Mouse (Mus musculus) heart, embryonic 12.5 days (tissue): ENCODE results near the gene Sarm1. TPM values are rescaled to one million over a fixed set of nuclear protein-coding genes. Genes with fewer than 3 reads are reported as not detected.

Experiments
- ATAC-seq: fragments of 200-750 bp; cut with Nextera tagmentation; 2 replicates; pipeline ENCODE4 v1.8.0; 2017; ENCODE audit warnings: moderate TSS enrichment, moderate library complexity; ENCODE audit not compliant: insufficient number of reproducible peaks, low FRiP score
- H3K27ac ChIP-seq: fragments of 300-500 bp; sonication (generic); 2 replicates; pipeline ENCODE4 v1.5.1; 2016; ENCODE audit warnings: mild to moderate bottlenecking, moderate library complexity; ENCODE audit not compliant: poor library complexity, severe bottlenecking
- H3K27me3 ChIP-seq: fragments of 300-500 bp; sonication (generic); replicated peaks from 2 replicates; pipeline ENCODE4 v1.6.1; 2016; ENCODE audit warnings: mild to moderate bottlenecking, moderate library complexity
- H3K36me3 ChIP-seq: fragments of 300-500 bp; sonication (generic); 2 replicates; pipeline ENCODE4 v1.6.1; 2016; ENCODE audit warnings: mild to moderate bottlenecking, moderate library complexity
- H3K4me1 ChIP-seq: fragments of 300-500 bp; sonication (generic); replicated peaks from 2 replicates; pipeline ENCODE4 v1.6.1; 2016; ENCODE audit warnings: mild to moderate bottlenecking
- H3K4me2 ChIP-seq: fragments of 300-500 bp; sonication (generic); 2 replicates; pipeline ENCODE4 v1.6.1; 2016; ENCODE audit warnings: mild to moderate bottlenecking, moderate library complexity
- H3K4me3 ChIP-seq: fragments of 300-500 bp; sonication (generic); 2 replicates; pipeline ENCODE4 v1.5.1; 2016; ENCODE audit warnings: mild to moderate bottlenecking
- H3K9ac ChIP-seq: fragments of 300-500 bp; sonication (generic); 2 replicates; pipeline ENCODE4 v1.6.1; 2016; ENCODE audit warnings: mild to moderate bottlenecking, moderate library complexity
- H3K9me3 ChIP-seq: fragments of 300-500 bp; sonication (generic); replicated peaks from 2 replicates; pipeline ENCODE4 v1.6.1; 2016; ENCODE audit warnings: mild to moderate bottlenecking, moderate library complexity
- WGBS: fragments of 180-500 bp; shearing (Covaris S2); methylation state at CpG from one replicate; pipeline ENCODE4 v1.1.7; 2016; 5-methylcytosine and 5-hydroxymethylcytosine counted together
- polyA plus RNA-seq: library from polyadenylated mRNA; unstranded; fragments of >200 nt; fragmentation: Nextera tagmentation; extraction: Ambion mirVana; gene quantifications from 2 replicates; pipeline ENCODE4 v1.2.1, GENCODE M21; 2016

Sarm1 gene
- polyA plus RNA-seq, 1 experiment from 2014 or later, result 0.40 TPM

GRCm38 (mm10) chr11:78435776-78436349 is 61.7 kb downstream of the Sarm1 start:
- Histone ChIP-seq H3K36me3 (no peaks in the 10 kb centered on the region), H3K9me3 (no peaks in the 10 kb centered on the region), H3K4me1 (peaks cover 7% of the 10 kb centered on the region; the same call in 1 of the 2 replicates), H3K9ac (no peak overlapping the region), H3K4me3 (no peak overlapping the region), H3K4me2 (peak overlapping the region; percentile 32; the same call in 1 of the 2 replicates), H3K27me3 (no peaks in the 10 kb centered on the region), H3K27ac (no peak overlapping the region)
- no peak for ATAC-seq
- 8% methylated on average over 19 of the region's 19 CpGs for WGBS

GRCm38 (mm10) chr11:78434052-78434451 is 63.5 kb downstream of the Sarm1 start:
- no peaks in the 10 kb centered on the region for H3K9me3 ChIP-seq
- H3K27ac ChIP-seq, result no peak overlapping the region
- H3K27me3 ChIP-seq, result no peaks in the 10 kb centered on the region
- no peak for ATAC-seq
- WGBS, result 29% methylated on average over 4 of the region's 4 CpGs
- no peaks in the 10 kb centered on the region for H3K36me3 ChIP-seq
- no peak overlapping the region for H3K4me3 ChIP-seq
- no peak overlapping the region for H3K9ac ChIP-seq
- H3K4me1 ChIP-seq, result peaks cover 7% of the 10 kb centered on the region; the same call in 1 of the 2 replicates
- no peak overlapping the region for H3K4me2 ChIP-seq

GRCm38 (mm10) chr11:78431176-78431575 is 66.4 kb downstream of the Sarm1 start:
- WGBS, result 85% methylated on average over 10 of the region's 10 CpGs
- H3K27ac ChIP-seq, result no peak overlapping the region
- H3K4me1 ChIP-seq, result peaks cover 7% of the 10 kb centered on the region; the same call in 1 of the 2 replicates

GRCm38 (mm10) chr11:78430195-78430878 is 67.2 kb downstream of the Sarm1 start:
- no peak for ATAC-seq
- 0 out of 2 replicates have a peak, but pooled peaks cover 3% of the 10 kb centered on the region for H3K4me1 ChIP-seq
- no peak overlapping the region for H3K4me2 ChIP-seq
- no peak overlapping the region for H3K27ac ChIP-seq
- H3K36me3 ChIP-seq, result no peaks in the 10 kb centered on the region
- no peak overlapping the region for H3K4me3 ChIP-seq
- no peak overlapping the region for H3K9ac ChIP-seq
- 39% methylated on average over 11 of the region's 11 CpGs for WGBS
- H3K27me3 ChIP-seq, result no peaks in the 10 kb centered on the region
- H3K9me3 ChIP-seq, result no peaks in the 10 kb centered on the region

More at GRCm38 (mm10) chr11:78431176-78431575, 66.4 kb downstream of the Sarm1 start:
- no peak overlapping the region for H3K4me2 ChIP-seq
- no peaks in the 10 kb centered on the region for H3K9me3 ChIP-seq
- no peaks in the 10 kb centered on the region for H3K27me3 ChIP-seq
- ATAC-seq, result no peak
- no peak overlapping the region for H3K9ac ChIP-seq
- no peak overlapping the region for H3K4me3 ChIP-seq
- H3K36me3 ChIP-seq, result no peaks in the 10 kb centered on the region

GRCm38 (mm10) chr11:78428309-78428708 is 69.2 kb downstream of the Sarm1 start:
- no peaks in the 10 kb centered on the region for H3K27me3 ChIP-seq
- no peak overlapping the region for H3K4me3 ChIP-seq
- 79% methylated on average over 5 of the region's 5 CpGs for WGBS
- H3K9ac ChIP-seq, result no peak overlapping the region
- H3K9me3 ChIP-seq, result no peaks in the 10 kb centered on the region
- H3K4me1 ChIP-seq, result no peaks in the 10 kb centered on the region
- no peak overlapping the region for H3K27ac ChIP-seq
- H3K36me3 ChIP-seq, result no peaks in the 10 kb centered on the region
- no peak for ATAC-seq
- H3K4me2 ChIP-seq, result no peak overlapping the region

GRCm38 (mm10) chr11:78427655-78428054 is 69.9 kb downstream of the Sarm1 start:
- no peak for ATAC-seq
- H3K4me2 ChIP-seq, result no peak overlapping the region
- no peaks in the 10 kb centered on the region for H3K4me1 ChIP-seq
- peaks cover 6% of the 10 kb centered on the region for H3K27me3 ChIP-seq
- no peak overlapping the region for H3K9ac ChIP-seq
- no peaks in the 10 kb centered on the region for H3K36me3 ChIP-seq
- H3K4me3 ChIP-seq, result no peak overlapping the region
- 91% methylated on average over 6 of the region's 6 CpGs for WGBS
- H3K27ac ChIP-seq, result no peak overlapping the region
- H3K9me3 ChIP-seq, result no peaks in the 10 kb centered on the region

GRCm38 (mm10) chr11:78425572-78425971 is 72.0 kb downstream of the Sarm1 start:
- Histone ChIP-seq H3K27ac (no peak overlapping the region), H3K36me3 (no peaks in the 10 kb centered on the region), H3K4me2 (no peak overlapping the region), H3K9me3 (no peaks in the 10 kb centered on the region), H3K9ac (no peak overlapping the region), H3K27me3 (peaks cover 24% of the 10 kb centered on the region), H3K4me1 (no peaks in the 10 kb centered on the region), H3K4me3 (no peak overlapping the region)
- no peak for ATAC-seq
- WGBS, result 95% methylated on average over 1 of the region's 1 CpGs

GRCm38 (mm10) chr11:78424352-78424751 is 73.2 kb downstream of the Sarm1 start:
- WGBS, result 60% methylated on average over 2 of the region's 2 CpGs
- no peak overlapping the region for H3K4me2 ChIP-seq
- H3K36me3 ChIP-seq, result no peaks in the 10 kb centered on the region
- peaks cover 34% of the 10 kb centered on the region for H3K27me3 ChIP-seq
- no peak overlapping the region for H3K4me3 ChIP-seq
- no peak for ATAC-seq
- H3K9me3 ChIP-seq, result no peaks in the 10 kb centered on the region
- no peak overlapping the region for H3K9ac ChIP-seq
- H3K4me1 ChIP-seq, result no peaks in the 10 kb centered on the region
- H3K27ac ChIP-seq, result no peak overlapping the region

Other genes starting within 250 kb of the Sarm1 start
- gene 2610507B11Rik, start 236.0 kb downstream of the Sarm1 start, polyA plus RNA-seq, result 83.1 and 91.0 TPM in 2 replicates
- gene BC030499, start 206.9 kb downstream of the Sarm1 start, polyA plus RNA-seq, result 0.54 TPM in 1 of 2 replicates, not detected in the other
- 27.2 and 34.0 TPM in 2 replicates for gene Spag5, start 196.2 kb downstream of the Sarm1 start, polyA plus RNA-seq
- gene Aldoc, start 174.8 kb downstream of the Sarm1 start, polyA plus RNA-seq, result 10.0 and 12.6 TPM in 2 replicates
- 71.4 and 75.6 TPM in 2 replicates for gene Pigs, start 169.3 kb downstream of the Sarm1 start, polyA plus RNA-seq
- gene Unc119, start 154.3 kb downstream of the Sarm1 start, polyA plus RNA-seq, result 45.6 and 47.7 TPM in 2 replicates
- not detected in 2 replicates for gene Foxn1, start 111.2 kb downstream of the Sarm1 start, polyA plus RNA-seq
- not detected in 2 replicates for gene Slc13a2, start 75.5 kb downstream of the Sarm1 start, polyA plus RNA-seq
- gene Slc46a1, start 32.1 kb downstream of the Sarm1 start, polyA plus RNA-seq, result 6.0 and 7.3 TPM in 2 replicates
- gene Vtn, start 1.3 kb upstream of the Sarm1 start, polyA plus RNA-seq, result 0.45 and 3.6 TPM in 2 replicates
- gene Sebox, start 5.7 kb upstream of the Sarm1 start, polyA plus RNA-seq, result not detected in 2 replicates
- gene Tmem199, start 14.4 kb upstream of the Sarm1 start, polyA plus RNA-seq, result 49.6 and 49.9 TPM in 2 replicates
- 146 TPM in 2 replicates for gene Poldip2, start 14.4 kb upstream of the Sarm1 start, polyA plus RNA-seq
- 80.1 and 83.8 TPM in 2 replicates for gene Tnfaip1, start 38.6 kb upstream of the Sarm1 start, polyA plus RNA-seq
- gene Ift20, start 38.6 kb upstream of the Sarm1 start, polyA plus RNA-seq, result 96.2 and 104 TPM in 2 replicates
- 58.4 and 65.9 TPM in 2 replicates for gene Tmem97, start 53.0 kb upstream of the Sarm1 start, polyA plus RNA-seq
- gene Nlk, start 199.6 kb upstream of the Sarm1 start, polyA plus RNA-seq, result 13.4 and 13.7 TPM in 2 replicates